Mouse (Mus musculus) liver, adult 2 months (tissue): Measurements from ENCODE around the gene Mrps23.

ENCODE experiments used
- CTCF ChIP-seq: fragments of 200-500 bp; IDR thresholded peaks from 2 replicates; pipeline ENCODE4 v1.5.1; 2011; ENCODE audit warnings: low read depth, low read length, control low read depth
- POLR2A ChIP-seq: fragments of 200-500 bp; IDR thresholded peaks from 2 replicates; pipeline ENCODE4 v1.6.1; 2011; ENCODE audit warnings: low read length, control low read depth; ENCODE audit not compliant: insufficient read depth; ENCODE audit errors: extremely low read depth

DNA sequence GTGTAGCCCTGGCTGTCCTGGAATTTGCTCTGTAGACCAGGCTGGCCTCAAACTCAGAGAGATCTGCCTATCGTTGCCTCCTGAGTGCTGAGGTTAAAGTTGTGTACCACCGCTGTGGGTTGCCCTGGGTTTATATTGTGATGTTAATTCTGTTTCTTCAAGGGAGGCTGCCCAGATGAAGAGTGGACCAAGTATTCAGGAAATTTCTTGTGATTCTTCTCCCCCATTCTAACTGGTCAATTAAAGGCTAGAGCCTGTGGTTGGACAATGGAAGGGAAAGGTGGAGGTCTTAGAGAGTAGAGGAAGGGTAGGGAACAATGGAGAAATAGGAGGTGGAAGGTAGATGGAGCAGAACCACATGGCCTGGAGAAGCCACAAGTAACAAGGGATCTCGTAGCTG is 33.6 kb upstream of the Mrps23 start:
- TF ChIP-seq POLR2A (no peak), CTCF (no peak)
